Mouse (Mus musculus) cerebellum, adult 2 months (tissue): ENCODE measurements around the gene Ppl.

Experiments
- CTCF ChIP-seq: fragments of 200-500 bp; IDR thresholded peaks from 2 replicates; pipeline ENCODE4 v1.5.1; 2011; ENCODE audit warnings: low read depth, mild to moderate bottlenecking, control low read depth, low read length, moderate library complexity, borderline replicate concordance; ENCODE audit not compliant: insufficient read depth
- POLR2A ChIP-seq: fragments of 200-500 bp; IDR thresholded peaks from 2 replicates; pipeline ENCODE4 v1.6.1; 2011; ENCODE audit warnings: low read length, control low read depth, borderline replicate concordance; ENCODE audit not compliant: insufficient read depth

DNA sequence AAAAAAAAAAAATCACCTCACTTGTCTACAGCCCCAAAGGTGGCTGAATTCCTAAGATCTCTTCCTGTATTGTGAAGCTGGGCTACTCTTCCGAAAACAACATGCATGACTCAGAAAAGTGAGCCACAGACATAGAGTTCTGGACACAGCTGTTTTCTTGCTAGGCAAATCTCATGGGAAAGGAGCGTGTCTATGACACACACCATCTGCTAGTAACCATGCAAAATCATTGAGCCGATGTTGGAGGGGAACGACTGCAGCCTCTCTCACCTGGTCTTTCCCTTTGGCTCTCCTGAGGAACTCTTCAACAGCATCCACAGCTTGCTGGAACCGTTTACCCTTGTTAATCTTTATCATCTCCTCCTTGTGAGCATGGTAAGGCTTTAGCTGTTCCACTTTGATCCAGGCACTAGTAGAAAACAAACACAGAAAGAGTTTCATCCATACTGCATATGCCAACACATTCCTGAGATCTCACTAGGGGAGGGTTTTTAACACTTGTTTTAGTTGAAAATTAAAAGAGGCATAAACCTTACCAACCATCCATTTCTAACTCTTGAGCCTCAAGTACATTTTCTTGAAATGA lies 95.5 kb downstream of the Ppl start:
- TF ChIP-seq CTCF (no peak), POLR2A (no peak)
